Mouse (Mus musculus) small intestine, adult 2 months (tissue): ENCODE data around the gene Best2.

Experiments used
- CTCF ChIP-seq: fragments of 200-500 bp; IDR thresholded peaks from 2 replicates; pipeline ENCODE4 v1.5.1; 2012; ENCODE audit warnings: low read depth, mild to moderate bottlenecking, control low read depth, inconsistent platforms, low read length, moderate library complexity, mixed read lengths; ENCODE audit not compliant: insufficient replicate concordance, insufficient read length; ENCODE audit errors: extremely low read depth
- POLR2A ChIP-seq: fragments of 200-500 bp; IDR thresholded peaks from 2 replicates; pipeline ENCODE4 v1.6.1; 2012; ENCODE audit warnings: low read depth, mild to moderate bottlenecking, control low read depth, inconsistent platforms, low read length, moderate library complexity

DNA sequence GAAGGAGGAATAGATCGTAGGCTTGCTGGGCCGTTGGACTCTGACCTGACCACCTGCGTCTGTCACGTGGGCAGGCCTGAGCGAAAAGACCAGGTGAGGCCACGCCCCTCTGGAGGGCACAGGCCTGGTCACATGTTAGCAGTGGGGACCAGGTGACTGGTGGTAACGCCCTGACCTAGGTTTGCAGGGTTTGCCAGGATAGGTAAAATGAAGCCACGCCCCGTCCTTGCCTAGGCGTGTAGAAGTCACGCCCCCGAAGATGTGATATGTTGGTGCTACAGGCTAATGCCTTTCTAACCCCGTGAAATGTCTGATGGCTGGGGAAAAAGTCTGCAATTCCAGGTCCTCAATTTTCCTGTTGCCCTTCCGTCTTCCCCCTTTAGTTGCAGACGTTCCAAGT, 23.5 kb downstream of the Best2 start:
- TF ChIP-seq POLR2A (no peak), CTCF (no peak)
